Mouse (Mus musculus): ENCODE measurements around the gene Prdm12.

DNA sequence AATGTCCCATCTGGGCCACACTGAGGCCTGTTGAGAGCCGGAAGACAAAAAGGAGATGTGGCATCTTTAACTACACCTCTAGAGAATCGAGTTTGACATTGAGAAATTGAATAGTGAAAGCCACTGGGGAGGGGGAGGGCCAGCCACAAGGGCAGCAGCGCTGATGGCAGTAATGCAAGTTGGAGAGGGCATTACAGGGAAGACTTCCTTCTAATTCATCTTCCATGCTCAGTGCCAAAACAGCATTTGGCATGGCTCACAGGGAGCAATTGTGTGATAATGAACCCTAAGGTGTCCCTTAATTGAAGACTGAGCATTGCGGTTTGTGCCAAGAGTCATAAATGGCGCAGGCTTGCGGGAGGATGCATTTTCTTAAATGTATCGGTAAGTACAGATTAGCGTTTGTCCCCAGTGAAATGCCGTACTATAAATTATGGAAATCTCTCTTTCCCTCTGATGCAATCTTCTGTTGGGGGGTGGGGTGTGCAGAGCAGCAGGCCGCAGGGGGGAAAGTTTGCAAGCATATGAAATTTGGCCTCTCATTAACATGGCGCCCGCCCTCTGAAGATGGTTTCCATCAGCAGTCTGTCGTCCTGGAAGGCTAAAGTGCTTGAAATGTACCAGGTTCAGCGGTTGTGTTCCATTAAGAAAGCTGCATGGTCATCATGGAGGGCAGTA lies 21.2 kb upstream of the Prdm12 start:
- TF ChIP-seq HCFC1 (IDR thresholded peaks at IDR 0.05; ENCODE audit: borderline replicate concordance, insufficient read depth, low read length): no peak
- no peak for TF ChIP-seq MAFK (IDR thresholded peaks at IDR 0.05; ENCODE audit: insufficient read depth, low read depth, low read length)
- no peak for TF ChIP-seq CHD2 (IDR thresholded peaks at IDR 0.05; ENCODE audit: low read depth, low read length)
- no peak for TF ChIP-seq ZC3H11A (IDR thresholded peaks at IDR 0.05; ENCODE audit: borderline replicate concordance, low read depth, low read length)
